Mouse (Mus musculus) 3T3-L1 (cell line): Measurements from ENCODE around the gene Ciao2b.
"Not testable (repeated sequence)": the region's sequence is repeated elsewhere in the genome, so short reads cannot be mapped to it uniquely, and the experiment has no call there.

ENCODE experiments used
- DNase-seq: peaks from one replicate; pipeline ENCODE4 v3.0.0-alpha.2; 2015; ENCODE audit warnings: low read depth, low spot score

Ciao2b gene

DNA sequence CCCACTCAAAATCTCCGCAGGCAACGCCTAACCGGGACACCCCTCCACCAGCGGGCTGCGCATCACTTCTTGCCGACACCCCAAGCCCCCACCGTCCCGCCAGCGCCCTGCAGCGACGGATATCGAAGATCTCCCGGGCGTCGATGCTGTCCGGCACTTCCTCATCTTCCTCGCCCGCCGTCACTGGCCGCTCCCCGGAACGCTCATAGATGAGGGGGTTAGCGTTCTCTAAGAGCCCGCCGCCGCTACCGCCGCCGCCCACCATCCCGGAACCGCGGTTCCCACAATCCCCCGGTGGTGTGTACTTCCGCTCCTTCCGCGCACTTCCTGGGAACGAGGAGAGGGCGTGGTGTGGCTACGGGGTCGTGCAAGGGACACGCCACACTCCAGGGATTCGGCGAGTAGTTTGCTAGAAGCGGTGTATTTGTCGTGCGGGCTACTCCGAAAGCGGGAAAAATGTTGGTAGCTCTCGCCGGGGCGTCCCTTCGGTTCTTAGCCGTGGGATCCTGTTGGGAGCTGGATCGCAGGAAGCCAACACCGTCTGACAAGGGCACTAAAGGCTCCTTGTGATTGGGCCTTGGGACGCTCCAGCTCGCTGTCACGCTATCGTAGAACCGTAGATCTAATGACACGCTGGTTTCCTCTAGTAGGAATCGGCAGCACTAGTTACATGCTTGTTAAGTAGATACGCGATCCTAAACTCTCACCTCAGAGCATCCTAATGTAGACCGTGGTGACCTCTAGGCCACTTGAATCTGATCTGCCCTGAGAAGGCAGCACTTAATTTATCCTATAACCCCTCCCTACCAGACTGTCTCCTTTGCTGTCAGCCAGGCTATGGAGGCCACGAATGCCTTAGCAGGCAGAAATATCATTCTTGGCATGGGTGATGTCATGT is at the start of gene Ciao2b:
TSS of gene Ciao2b (minus strand) at position 540 of the 898 bp plus-strand sequence.
- DNase-seq: peak; percentile 89

DNA sequence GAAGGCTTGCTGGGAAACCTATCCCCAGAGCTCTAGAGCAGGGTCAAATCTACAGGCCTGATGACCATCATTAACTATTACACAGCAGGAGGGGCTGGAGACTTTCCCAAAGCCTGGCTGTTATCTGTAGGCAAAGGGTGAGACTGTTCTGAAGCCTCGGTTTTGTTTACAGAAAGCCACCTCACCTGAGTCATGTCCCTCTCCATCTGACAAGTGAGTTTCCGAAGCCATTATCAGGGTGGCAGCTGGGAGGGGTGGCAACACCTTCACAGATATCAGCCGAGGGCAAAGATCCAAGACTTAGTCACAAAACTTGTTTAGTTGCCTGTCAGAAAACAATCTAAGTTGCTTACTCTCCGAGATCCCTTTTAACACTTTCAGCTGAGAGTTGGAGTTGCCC is 46.7 kb upstream of the Ciao2b start:
- DNase-seq: no peak

DNA sequence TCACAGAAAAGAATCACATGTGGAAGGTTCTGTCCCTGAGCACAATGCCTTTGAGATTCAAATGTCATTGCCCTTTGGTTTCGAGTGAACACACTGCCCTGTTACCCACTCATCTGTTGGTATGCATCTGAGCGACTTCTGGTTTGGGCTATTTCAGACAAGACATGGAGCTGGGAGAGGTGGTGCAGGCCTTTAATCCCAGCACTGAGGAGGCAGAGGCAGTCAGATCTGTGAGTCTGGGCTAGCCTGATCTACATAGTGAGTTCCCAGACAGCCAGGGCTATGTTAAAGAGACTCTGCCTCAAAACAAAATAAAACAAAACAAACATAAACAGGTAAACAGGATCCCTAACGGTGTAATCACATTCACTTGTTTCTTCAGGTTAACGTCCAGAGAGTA is 13.8 kb upstream of the Ciao2b start:
- no peak for DNase-seq

DNA sequence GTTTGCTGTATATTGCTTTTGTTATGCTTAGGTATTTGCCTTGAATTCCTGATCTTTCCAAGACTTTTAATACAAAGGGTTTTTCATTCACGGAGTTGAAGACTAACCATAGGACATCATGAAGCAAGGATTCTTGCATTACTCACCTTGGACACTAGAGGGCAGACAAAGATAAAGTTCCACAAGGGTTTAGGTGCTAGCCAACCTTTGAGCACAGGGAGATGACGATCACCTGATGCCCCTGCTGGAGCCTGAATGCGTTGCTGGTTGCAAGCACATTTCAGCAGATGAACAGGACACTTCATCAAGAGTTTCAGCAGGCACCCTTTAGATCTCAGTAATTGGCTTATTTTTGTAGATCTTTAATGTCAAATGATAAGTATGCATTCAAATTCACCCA is 13.2 kb upstream of the Ciao2b start:
- peak; percentile 98 for DNase-seq

DNA sequence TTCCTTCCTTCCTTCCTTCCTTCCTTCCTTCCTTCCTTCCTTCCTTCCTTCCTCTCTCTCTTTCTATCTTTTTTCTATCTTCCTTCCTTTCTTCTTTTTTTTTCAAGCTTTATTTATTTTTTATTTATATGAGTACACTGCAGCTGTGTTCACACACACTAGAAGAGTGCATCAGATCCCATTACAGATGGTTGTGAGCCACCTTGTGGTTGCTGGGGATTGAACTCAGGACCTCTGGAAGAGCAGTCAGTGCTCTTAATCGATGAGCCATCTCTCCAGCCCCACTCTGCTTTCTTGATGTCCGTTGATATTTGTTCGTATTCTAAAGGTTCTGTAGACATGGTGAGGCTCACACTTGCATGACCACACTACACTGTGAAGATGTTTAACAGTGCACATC is 2.4 kb upstream of the Ciao2b start:
- not testable (repeated sequence) for DNase-seq

DNA sequence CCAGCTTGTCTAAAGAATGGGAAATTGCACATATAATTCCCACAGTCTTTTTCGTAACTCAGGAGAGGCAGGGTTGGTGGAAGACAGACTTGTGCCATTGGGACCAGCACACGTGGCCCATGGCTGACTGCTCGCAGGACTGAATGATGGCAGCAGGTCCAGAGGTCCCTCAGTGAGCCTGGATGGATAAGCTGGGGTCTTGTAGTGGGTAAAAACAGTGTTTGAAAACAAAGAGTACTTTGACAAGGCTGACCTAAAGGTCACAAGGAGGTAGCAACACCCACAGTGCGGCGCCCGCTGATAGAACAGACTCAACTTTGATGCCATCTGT is 524 bp upstream of the Ciao2b start:
- DNase-seq: no peak

DNA sequence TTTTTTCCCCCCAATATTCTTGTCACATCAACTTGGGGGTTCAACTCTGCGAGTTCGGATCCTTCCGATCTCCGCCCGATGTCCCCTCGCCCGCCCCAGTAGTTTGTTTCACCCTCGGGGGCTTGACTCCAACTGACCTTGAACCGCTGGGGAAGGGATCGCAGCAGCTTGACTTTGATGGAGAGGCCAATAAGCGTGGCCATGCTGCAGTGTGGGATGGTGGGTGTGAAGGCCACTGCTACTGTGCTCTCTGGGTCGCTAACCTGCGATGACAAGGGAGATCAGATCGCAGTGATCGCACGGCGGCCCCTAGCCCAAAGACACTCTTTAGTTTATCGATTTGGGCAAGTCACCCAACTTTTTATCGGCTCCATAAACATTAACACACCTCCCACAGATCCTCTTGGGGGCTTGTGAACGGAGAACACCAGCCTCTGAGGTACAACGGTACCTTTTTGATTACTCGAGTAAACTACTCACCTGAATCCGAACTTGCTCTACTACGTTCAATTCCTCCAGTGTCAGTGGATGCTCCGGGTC is 864 bp downstream of the Ciao2b start:
- DNase-seq: no peak

DNA sequence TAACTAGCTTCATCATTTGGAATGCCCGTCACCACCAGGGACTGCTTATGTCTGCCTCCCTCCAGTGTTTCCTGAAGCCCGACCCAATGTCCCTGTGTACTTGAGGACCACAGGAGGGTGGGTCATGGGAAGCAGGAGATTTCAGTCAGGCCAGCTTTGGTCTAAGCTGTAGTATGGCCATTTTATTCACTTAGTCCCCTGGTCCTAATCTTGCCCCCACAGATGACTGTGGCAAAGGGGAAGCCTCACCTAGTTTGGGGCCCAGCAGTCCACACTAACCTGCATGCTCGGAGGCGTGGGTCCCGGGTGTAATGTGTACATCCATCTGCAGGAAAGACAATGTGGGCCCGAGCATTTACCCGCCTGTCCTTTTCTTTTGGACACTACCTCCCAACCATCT is 1.5 kb downstream of the Ciao2b start:
- DNase-seq: no peak

DNA sequence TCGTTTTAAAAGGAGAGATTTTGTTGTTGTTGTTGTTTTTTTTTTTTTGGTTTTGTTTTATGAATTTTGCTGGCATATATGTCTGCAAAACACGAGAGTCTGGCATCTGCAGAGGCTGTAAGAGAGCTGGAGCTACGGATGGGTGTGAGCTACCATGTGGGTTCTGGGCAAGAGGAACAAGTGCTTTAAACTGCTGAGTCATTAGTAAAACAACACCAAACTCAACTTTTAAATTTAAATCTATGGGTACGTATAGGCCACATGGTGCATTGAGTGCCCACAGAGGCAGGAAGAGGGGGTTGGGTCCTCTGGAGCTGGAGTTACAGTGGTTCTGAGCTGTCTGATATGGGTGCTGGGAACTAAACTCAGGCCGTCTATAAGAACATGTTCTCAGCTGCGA is 3.8 kb downstream of the Ciao2b start:
- DNase-seq: no peak

DNA sequence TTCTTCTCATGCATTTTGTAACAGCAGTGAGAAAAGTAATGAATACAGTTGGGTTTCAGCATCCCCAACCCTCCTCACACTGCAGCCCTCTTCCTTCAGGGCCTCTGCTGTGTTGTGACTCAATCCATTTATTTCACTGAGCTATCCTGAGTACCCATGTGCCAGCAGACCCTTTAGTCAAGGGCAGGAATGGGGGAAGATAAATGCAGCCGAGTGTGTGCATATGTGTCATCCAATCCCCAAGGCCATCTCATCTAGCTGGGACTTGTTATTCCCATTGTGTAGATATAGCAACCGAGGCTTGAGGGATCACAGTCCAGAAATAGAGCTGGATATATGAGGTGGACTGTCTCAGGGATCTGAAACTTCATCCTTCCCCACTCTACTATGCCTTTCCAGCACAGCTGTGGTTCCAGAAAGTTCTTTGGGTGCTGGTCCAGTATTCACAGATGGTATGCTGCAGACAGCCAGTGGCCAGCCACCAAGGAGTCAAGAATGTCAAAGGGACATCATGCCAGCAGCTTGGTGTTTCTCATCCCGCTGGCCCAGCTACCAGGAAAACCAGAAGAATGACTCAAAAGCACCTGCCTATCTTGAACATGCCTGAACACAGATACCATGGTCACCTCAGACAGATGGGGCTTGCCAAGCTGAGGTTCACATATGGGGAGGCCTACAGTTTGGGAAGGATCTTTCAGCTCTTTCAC is 6.6 kb downstream of the Ciao2b start:
- no peak for DNase-seq

DNA sequence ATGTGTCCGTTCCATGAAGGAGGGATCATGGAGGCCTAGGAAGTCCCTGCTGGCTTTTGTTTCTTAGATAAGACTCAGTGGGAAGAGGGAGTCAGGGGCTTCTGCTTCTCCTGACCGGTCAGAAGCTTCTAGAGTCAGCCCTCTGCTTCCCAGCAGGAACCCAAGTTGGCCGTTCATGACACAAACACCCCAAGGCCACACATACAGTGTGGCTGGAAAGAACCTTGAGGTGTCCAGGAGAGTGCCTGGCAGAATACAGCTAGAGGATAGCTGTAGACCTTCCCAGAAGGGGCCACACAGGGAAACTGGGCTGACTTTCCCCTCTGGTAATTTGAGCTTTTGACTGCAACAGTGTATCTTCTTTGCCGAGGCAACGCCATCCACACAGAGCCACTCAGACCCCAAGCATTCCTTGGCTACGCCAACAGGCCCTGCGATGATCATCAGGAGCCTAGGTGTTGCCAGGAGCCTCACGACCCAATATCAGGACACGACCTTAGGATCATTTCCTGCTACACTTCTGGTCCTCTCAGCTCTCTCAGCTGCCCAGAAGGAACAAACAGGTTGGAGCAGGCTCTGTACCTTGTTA is 8.5 kb downstream of the Ciao2b start:
- no peak for DNase-seq

DNA sequence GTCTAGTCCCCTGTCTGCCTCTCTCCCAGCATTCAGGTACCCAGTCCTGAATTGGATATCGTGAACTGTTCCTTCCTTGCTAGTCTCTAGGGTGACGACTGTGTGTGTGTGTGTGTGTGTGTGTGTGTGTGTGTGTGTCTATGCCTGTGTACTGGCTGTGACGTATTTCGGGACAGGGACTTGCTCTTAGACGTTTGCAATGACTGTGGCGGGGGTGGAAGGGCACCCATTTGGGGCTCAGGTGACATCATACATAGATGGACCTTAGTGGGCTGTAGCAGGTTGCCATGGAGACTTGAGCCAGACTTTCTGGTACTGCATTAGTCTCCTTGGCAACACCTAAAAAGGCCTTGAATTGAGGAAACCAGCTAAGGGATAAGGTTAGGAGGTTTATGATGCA is 9.3 kb downstream of the Ciao2b start:
- DNase-seq: no peak

DNA sequence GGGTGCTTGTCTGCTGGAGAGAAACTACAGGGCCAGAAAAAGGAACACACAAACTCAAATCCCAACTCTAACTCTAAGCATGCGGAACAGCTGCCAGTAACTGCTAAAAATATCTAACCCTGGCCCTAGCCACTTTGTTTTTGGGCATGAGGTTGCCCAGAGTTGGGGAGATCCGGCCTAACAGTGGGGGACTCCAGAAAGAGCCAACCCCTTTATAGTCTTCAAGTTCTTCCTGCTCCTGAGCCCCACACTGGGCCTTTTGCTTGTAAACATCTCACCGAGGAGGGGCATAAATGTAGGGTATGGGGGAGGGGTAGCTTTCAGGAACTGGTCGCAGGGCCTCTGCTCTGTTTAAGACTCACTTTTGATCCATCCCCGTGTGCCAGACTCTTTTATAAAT is 9.8 kb downstream of the Ciao2b start:
- no peak for DNase-seq

DNA sequence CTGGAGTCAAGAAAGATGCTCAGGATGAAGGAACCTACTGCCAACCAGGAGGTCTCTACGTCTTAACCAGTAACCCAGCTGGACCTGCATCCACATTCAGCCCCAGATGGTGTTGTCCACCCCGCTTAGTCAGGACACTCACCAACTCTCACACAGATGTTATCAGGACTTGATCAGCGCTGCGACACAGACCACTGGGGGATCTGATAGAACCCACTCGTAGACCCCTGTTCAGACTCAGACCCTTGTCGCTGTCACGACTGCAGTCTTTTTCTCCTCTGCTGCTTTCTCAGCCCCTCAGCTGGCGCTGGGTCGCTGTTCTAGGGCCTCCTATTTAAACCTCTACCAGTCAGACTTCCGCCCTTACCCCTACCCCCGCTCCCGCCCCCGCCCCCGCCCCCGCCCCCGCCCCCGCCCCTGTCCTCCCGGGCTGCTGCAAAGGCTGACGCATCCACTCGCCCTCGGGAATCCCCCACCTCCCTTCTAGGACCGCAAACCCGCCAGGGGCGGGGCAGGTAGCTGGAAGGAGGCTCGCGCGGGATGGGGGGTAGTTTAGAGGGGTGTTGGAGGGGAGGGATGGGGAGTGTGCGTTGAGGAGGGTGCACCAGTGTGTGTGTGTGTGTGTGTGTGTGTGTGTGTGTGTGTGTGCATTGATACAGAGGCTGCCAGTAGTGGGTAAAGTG is 10.6 kb downstream of the Ciao2b start, which contains the start of gene Rrad:
TSS of gene Rrad (minus strand) at position 347 of the 683 bp plus-strand sequence.
- DNase-seq: peak; percentile 72

DNA sequence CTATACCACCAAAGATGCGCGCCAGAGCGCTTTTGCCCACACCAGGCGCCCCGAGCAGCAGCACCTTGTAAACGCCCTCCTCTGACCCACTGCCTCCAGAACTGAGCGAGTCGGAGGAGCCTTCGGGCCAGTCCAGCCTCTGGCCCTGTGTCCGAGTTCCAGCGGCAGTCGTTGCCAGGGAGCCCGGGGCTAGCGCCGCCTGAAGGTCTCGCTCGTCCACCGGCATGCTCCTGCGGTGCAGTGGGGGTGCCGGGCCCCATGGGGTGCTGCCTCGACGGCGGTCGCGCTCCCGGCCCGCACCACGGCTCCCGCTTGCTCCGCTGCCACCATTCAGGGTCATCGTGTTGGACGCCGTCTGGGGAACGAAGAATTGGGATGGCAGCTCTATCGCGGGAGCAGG is 11.2 kb downstream of the Ciao2b start:
- DNase-seq: no peak

DNA sequence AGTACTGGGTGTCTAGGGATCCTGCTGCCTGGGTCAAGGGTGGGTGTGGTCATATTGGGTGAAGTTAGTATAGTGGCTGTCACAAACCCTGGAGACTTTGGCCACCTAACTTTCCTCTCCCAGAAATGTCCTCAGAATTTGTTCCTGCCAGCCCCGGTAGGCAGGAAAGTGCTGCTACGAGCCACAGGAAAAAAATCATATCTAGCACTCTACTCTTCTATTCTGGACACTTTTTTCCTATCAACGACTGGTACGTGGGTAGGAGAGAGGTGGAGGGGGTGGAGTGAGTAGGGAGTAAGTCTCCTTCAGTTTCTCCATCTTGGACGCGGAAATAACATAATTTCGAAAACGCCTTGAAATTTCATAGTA is 11.7 kb downstream of the Ciao2b start:
- DNase-seq: no peak

DNA sequence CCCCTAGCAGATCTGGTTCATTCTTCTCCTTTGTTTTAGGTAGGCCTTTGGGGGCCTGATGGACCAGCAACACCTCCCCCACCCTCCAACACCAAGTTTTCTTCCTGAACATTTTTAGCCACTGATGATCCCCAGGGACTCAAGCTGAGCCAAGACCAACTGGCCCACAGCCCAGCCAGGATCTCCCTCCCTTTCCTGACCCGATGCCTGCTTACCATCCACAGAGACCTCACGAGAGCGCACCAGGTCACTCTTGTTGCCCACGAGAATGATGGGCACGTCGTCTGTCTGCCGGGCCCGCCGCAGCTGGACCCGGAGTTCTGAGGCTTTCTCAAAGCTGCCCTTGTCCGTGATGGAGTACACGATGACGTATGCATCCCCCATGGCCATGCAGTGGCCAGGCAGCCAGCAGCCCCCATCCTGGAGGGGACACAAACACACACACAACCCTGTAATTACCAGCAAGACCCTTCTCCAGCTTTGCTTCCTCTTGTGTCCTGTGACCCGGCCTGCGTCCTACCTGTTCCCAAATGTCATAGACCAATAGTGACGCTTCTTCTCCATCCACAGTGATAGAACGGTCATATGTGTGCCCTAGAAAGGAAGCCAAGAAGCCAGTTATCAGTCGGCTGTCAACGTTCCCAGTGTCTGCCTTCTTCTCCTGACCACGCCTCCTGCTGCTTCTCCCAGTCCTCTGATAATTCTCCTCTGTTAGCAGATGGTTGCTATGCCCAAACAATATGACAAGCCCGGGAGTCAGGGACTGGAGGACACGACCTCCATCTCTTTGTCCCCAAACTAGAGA is 12.3 kb downstream of the Ciao2b start:
- DNase-seq: peak; percentile 66

DNA sequence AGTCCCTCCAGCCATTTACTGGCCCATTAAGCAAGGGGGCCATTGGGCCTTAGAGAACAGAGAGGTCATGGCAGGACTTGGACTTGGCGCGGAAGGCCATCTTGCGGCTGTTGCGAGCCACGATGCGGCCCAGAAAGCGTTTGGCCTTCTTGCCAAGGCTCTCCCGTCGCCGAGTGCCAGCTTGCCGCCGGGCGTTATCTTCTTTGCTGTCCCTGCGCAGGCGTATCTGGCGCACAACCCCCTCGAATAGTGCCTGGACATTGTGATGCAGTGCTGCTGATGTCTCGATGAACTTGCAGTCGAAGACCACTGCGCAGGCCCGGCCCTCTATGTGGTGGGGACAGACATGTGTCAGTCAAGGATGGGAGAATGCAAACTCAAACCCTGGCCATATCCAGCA is 13.4 kb downstream of the Ciao2b start:
- no peak for DNase-seq

DNA sequence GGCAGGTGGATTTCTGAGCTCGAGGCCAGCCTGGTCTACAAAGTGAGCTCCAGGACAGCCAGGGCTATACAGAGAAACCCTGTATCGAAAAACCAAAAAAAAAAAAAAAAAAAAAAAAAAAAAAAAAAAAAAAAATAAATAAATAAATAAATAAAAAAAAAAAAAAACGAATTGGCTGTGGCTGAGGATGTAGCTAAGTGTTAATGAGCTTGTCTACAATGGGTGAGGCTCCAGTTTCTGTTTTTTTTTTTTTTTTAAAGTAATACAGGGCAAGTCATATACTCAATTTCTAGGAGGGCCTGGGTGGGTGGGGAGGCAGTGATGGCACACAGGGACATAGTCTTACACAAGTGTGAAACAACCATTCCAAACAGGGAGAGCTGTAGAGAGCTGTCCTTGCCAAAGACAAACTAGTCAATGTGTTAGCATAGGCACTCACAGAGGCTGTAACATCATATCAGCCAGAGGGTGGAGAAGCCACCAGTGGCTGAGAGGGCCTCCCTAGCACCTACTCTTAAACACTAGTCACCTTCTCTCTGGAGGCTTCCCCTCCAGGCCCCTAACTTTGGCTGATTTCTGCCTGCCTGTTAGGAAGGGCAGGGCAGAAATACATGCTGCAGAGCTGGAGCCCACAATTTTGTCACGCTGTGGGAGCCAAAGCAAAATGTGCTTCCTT is 14.6 kb downstream of the Ciao2b start:
- DNase-seq: no peak

DNA sequence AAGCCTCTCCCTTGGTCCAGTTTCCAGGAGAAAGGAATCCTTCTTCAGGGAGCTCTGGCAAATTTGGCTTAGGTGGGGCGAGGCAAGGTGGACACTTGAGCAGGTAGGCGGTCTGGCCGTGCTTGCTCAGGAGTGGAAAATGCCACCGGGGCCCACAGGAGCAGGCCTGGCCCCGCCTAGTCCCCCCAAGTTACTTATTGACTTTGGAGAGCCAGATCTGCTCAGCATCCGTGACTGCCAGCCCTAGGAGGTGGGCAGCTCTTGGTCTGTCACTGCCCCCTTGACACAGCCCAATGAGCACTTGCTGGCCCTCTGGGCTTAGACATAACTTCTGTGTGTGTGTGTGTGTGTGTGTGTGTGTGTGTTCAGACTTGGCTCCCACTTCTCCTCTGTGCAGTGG is 17.6 kb downstream of the Ciao2b start, which contains the start of gene Cdh16:
TSS of gene Cdh16 (minus strand) at position 236 of the 400 bp plus-strand sequence.
- no peak for DNase-seq
